Mouse (Mus musculus) forebrain, embryonic 11.5 days (tissue): ENCODE data around the gene Dpp8. TPM values are rescaled to one million over a fixed set of nuclear protein-coding genes. Genes with fewer than 3 reads are reported as not detected.

ENCODE experiments used
- ATAC-seq: fragments of 200-750 bp; cut with Nextera tagmentation; replicated peaks from 2 replicates; pipeline ENCODE4 v1.8.0; 2017; ENCODE audit warnings: moderate TSS enrichment; ENCODE audit not compliant: low FRiP score
- DNase-seq: peaks from one replicate; pipeline ENCODE4 v3.0.0-alpha.2; 2017; ENCODE audit warnings: low spot score
- H3K27ac ChIP-seq: fragments of 300-500 bp; sonication (generic); 2 replicates; pipeline ENCODE4 v1.5.1; 2014; ENCODE audit warnings: low read depth, low read length
- H3K27me3 ChIP-seq: fragments of 300-500 bp; sonication (generic); 2 replicates; pipeline ENCODE4 v1.6.1; 2014; ENCODE audit warnings: mild to moderate bottlenecking, low read length, mixed read lengths; ENCODE audit not compliant: control insufficient read depth, insufficient read depth
- H3K36me3 ChIP-seq: fragments of 300-500 bp; sonication (generic); 2 replicates; pipeline ENCODE4 v1.6.1; 2014; ENCODE audit warnings: mild to moderate bottlenecking, low read length, moderate library complexity, mixed read lengths; ENCODE audit not compliant: control insufficient read depth, insufficient read depth
- H3K4me1 ChIP-seq: fragments of 300-500 bp; sonication (generic); replicated peaks from 2 replicates; pipeline ENCODE4 v1.6.1; 2014; ENCODE audit warnings: low read length, mixed read lengths; ENCODE audit not compliant: control insufficient read depth, insufficient read depth
- H3K4me2 ChIP-seq: fragments of 300-500 bp; sonication (generic); 2 replicates; pipeline ENCODE4 v1.6.1; 2014; ENCODE audit warnings: low read depth, mild to moderate bottlenecking, low read length, moderate library complexity, mixed read lengths; ENCODE audit not compliant: severe bottlenecking
- H3K4me3 ChIP-seq: fragments of 300-500 bp; sonication (generic); 2 replicates; pipeline ENCODE4 v1.5.1; 2014; ENCODE audit warnings: low read depth, low read length
- H3K9ac ChIP-seq: fragments of 300-500 bp; sonication (generic); 2 replicates; pipeline ENCODE4 v1.6.1; 2014; ENCODE audit warnings: low read length
- H3K9me3 ChIP-seq: fragments of 300-500 bp; sonication (generic); 2 replicates; pipeline ENCODE4 v1.6.1; 2016; ENCODE audit warnings: low read length, mixed read lengths; ENCODE audit not compliant: control insufficient read depth
- WGBS: fragments of 180-500 bp; shearing (Covaris S2); extraction: QIAGEN DNeasy Blood & Tissue Kit; methylation state at CpG from one replicate; pipeline ENCODE4 v1.1.7; 2014; 5-methylcytosine and 5-hydroxymethylcytosine counted together
- polyA plus RNA-seq: library from polyadenylated mRNA; unstranded; fragments of >200 nt; fragmentation: Nextera tagmentation; extraction: Ambion mirVana; gene quantifications from 2 replicates; pipeline ENCODE4 v1.2.1, GENCODE M21; 2014

The Dpp8 gene
- polyA plus RNA-seq, 1 experiment from 2014 or later = 43.9 TPM

DNA sequence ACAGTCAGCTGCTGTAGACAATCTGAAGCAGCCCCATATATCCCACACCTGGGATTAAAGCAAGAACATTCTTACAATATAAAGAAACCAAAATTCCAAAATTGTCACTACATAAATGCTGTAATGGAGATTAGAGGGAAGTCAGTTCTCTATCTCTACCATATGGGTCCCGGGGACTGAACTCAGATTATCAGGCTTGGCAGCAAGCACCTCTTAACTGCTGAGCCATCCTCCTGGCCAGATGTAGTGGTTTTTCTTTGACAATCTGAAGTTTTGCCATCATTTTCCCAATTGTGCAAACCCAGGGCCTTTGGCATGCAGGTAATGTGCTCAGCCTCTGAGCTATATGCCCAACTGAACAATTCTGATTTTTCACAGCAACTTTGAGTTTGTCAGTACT is 53.1 kb downstream of the Dpp8 start:
- no peak for DNase-seq
- Histone ChIP-seq H3K4me2 (no peak overlapping the region), H3K36me3 (no peaks in the 10 kb centered on the region), H3K27me3 (no peaks in the 10 kb centered on the region), H3K4me1 (no peaks in the 10 kb centered on the region), H3K4me3 (no peak overlapping the region), H3K9ac (no peak overlapping the region), H3K27ac (no peak overlapping the region), H3K9me3 (no peaks in the 10 kb centered on the region)
- 90% methylated on average over 1 of the region's 1 CpGs for WGBS
- ATAC-seq = no peak

DNA sequence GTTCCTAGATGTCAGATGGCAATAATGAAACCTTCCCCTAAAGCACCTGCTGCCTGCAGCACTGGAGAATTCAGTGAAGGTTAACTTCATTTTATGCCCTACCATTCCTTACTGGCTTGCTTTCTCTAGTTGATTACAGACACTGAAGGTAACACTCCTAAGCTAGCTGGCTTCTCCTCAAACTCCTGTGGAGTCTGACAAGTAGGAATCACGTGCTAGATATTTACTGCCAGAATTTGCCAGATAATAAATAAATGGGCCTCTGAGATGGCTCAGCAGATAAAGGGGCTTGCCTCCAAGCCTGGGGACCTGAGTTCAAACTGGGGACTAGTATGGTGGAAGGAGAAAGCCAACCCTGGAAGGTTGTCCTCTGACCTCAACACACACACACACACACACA is 54.6 kb downstream of the Dpp8 start:
- ATAC-seq (no peak), DNase-seq (no peak)
- H3K9ac ChIP-seq = no peak overlapping the region
- H3K4me3 ChIP-seq = no peak overlapping the region
- no peaks in the 10 kb centered on the region for H3K9me3 ChIP-seq
- no peak overlapping the region for H3K27ac ChIP-seq
- H3K27me3 ChIP-seq = no peaks in the 10 kb centered on the region
- H3K4me1 ChIP-seq = no peaks in the 10 kb centered on the region
- 94% methylated on average over 1 of the region's 1 CpGs for WGBS
- H3K36me3 ChIP-seq = no peaks in the 10 kb centered on the region
- no peak overlapping the region for H3K4me2 ChIP-seq

DNA sequence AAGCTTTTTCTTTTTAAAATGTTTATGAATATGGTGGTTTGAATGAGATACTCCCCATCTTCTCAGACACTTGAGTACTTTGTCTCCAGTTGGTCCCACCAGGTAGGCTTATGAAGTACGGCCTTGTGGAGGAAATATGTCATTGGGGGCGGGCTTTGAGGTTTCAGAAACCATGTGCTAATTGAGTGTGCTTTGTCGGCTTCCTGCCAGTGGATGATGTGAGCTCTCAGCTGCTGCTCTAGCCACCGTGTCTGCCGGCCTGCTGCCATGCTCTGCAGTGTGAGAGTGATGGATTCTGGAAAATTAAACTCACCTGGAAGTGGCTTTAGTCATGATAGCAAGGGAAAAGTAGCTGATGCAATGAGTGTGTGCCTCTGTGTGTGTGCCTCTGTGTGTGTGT is 55.3 kb downstream of the Dpp8 start:
- Histone ChIP-seq H3K27me3 (no peaks in the 10 kb centered on the region), H3K9me3 (no peaks in the 10 kb centered on the region), H3K9ac (no peak overlapping the region), H3K36me3 (no peaks in the 10 kb centered on the region), H3K4me2 (no peak overlapping the region), H3K4me3 (no peak overlapping the region), H3K4me1 (no peaks in the 10 kb centered on the region), H3K27ac (no peak overlapping the region)
- DNase-seq = no peak
- 72% methylated on average over 5 of the region's 5 CpGs for WGBS
- ATAC-seq = no peak

DNA sequence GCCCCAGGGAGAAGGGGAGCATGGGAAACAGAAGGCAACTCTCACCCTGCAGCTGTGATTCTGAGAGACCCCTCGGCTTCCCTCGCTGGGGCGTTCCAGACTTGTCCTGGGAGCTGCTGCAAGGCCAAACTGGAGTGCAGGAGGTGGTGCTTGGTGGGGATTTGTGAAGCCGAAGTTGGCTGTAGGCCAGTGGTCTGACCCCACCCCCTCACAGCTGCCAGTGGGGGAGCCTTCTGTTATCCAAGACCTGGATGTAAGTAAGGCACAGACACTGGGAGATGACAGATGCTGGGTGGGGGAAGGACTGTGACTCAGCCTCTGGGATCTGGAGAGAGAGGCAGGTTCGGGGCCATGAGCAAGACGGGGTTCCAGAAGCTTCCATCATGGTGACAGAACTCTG is 62.0 kb downstream of the Dpp8 start:
- DNase-seq (peak; percentile 59), ATAC-seq (no peak)
- H3K27me3 ChIP-seq = no peaks in the 10 kb centered on the region
- no peak overlapping the region for H3K4me3 ChIP-seq
- H3K4me2 ChIP-seq = no peak overlapping the region
- no peak overlapping the region for H3K9ac ChIP-seq
- H3K4me1 ChIP-seq = no peaks in the 10 kb centered on the region
- no peak overlapping the region for H3K27ac ChIP-seq
- H3K9me3 ChIP-seq = no peaks in the 10 kb centered on the region
- 64% methylated on average over 6 of the region's 6 CpGs for WGBS
- H3K36me3 ChIP-seq = no peaks in the 10 kb centered on the region

DNA sequence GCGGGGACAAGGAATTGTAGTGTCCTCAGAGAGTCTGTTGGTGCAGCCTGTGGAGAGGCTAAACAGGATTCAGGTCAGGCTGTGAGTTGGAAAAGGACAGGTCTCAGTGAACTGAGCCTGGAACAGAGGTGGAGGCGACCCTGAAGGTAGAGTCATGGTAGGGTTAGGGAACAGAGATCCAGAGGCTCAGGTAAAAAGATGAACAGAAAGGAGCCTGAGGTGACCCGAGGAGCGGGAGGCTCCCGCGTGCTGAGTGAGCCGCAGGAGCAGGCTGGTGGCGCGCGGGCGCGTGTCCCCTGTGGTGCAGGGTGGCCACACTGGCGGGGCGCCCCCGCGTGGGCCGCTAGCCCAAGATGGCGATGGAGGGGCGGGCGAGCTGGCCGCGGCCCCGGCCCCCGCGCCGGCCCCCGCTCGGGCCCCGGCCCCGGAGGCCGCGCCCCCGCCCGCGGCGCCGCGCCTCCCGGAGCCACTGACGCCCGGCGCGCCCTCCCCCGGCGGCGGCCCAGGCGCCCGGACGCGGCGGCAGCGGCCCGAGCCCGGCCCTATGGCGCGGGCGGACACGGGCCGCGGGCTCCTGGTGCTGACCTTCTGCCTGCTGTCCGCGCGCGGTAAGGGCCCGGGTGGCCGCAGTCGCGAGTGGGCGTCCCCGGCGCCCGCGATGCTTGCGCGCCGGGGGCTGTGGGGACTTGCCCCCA is 68.9 kb downstream of the Dpp8 start, which contains the start of gene Igdcc4:
Gene Igdcc4, plus strand, starts transcription at position 496 of the 695 bp plus-strand sequence.
- H3K9me3 ChIP-seq = peaks cover 5% of the 10 kb centered on the region; the same call in 1 of the 2 replicates
- peak within 1 kb of the TSS; percentile 99 for H3K4me2 ChIP-seq
- H3K27me3 ChIP-seq = no peaks in the 10 kb centered on the region
- H3K4me1 ChIP-seq = peaks cover 8% of the 10 kb centered on the region
- H3K27ac ChIP-seq = peak within 1 kb of the TSS; percentile 66
- H3K4me3 ChIP-seq = peak within 1 kb of the TSS; percentile 61
- H3K9ac ChIP-seq = peak within 1 kb of the TSS; percentile 74
- 2% methylated on average over 41 of the region's 76 CpGs for WGBS
- ATAC-seq (no peak), DNase-seq (peak; percentile 70)
- no peaks in the 10 kb centered on the region for H3K36me3 ChIP-seq

DNA sequence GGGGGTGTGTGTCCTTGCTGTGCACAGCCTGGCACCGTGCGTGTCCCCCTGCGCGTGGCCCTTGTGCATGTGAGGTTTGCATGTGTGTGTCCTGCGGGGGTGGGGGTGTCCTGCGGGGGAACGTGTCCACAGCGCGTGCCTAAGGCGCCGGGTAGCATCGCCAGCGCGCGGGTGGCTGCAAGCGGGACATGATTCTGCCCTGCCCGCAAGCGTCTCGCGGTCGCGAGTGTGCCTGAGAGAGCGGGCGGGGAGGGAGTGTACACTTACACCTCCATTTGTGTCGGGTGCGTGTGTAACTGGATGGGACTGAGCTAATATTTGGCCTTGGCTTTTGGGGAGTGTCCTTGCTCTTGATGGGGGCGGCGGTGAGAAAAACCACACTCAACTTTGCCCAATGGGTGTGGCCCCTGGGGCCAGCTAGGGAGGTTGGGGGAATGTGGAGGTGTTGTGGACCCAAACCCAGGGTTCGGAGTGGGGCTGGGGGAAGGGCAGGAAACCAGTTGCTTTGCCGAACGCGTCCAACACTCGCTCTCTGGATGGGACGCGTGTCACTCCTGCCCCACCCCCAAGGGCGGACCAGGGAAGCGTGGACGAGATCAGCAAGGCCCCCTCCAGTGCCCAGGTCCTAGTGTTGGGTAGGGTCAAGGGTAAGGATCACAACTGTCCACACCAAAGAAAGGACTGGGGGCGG is 69.6 kb downstream of the Dpp8 start:
- WGBS = under 1% methylated on average over 39 of the region's 39 CpGs

GRCm38 (mm10) chr9:65102377-65103172 is 70.4 kb downstream of the Dpp8 start:
- peak overlapping the region; percentile 61 for H3K4me3 ChIP-seq
- H3K4me2 ChIP-seq = peak overlapping the region; percentile 99
- peak; percentile 79 for ATAC-seq
- H3K9me3 ChIP-seq = peaks cover 5% of the 10 kb centered on the region; the same call in 1 of the 2 replicates
- peak; percentile 85 for DNase-seq
- H3K27ac ChIP-seq = peak overlapping the region; percentile 66
- peak overlapping the region; percentile 74 for H3K9ac ChIP-seq
- no peaks in the 10 kb centered on the region for H3K36me3 ChIP-seq
- peaks cover 8% of the 10 kb centered on the region for H3K4me1 ChIP-seq
- H3K27me3 ChIP-seq = no peaks in the 10 kb centered on the region
- 1% methylated on average over 36 of the region's 36 CpGs for WGBS

More for the DNA sequence above, 69.6 kb downstream of the Dpp8 start:
- DNase-seq (peak; percentile 76), ATAC-seq (peak; percentile 69)
- no peaks in the 10 kb centered on the region for H3K36me3 ChIP-seq
- H3K4me2 ChIP-seq = peak overlapping the region; percentile 99
- H3K4me1 ChIP-seq = peaks cover 8% of the 10 kb centered on the region
- peaks cover 5% of the 10 kb centered on the region; the same call in 1 of the 2 replicates for H3K9me3 ChIP-seq
- H3K27me3 ChIP-seq = no peaks in the 10 kb centered on the region
- H3K9ac ChIP-seq = peak overlapping the region; percentile 74
- H3K4me3 ChIP-seq = peak overlapping the region; percentile 61
- H3K27ac ChIP-seq = peak overlapping the region; percentile 66

DNA sequence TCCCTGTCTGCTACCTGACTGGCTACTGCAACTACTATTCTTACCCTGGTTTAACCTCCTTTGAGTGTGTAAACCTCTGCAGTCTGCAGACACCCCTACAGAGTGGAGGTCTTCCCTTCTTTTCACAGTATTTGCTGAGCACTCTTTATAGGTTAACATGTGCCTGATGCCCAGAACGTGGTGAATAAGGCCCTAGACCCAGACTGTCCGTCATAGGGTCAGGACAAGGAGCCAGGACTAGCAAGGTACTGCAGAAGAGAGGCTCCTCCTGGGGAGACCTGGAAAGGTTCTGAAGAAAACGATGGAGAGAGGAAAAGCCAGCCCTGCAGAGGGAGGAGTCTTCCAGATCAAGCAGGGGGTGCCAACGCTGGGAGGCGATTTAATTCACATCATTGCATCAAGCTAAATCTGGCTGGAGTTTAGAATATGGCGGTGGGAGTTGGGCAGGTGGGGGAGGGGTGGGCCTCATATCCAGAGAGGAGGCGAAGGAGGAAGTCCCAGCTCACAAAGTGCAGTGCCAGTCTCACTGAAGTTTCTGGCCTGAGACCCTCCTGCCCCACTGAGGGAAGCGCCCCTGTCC is 71.0 kb downstream of the Dpp8 start:
- Histone ChIP-seq H3K9me3 (peaks cover 5% of the 10 kb centered on the region; the same call in 1 of the 2 replicates), H3K36me3 (no peaks in the 10 kb centered on the region), H3K27me3 (no peaks in the 10 kb centered on the region), H3K9ac (peak overlapping the region; percentile 74), H3K4me2 (peak overlapping the region; percentile 99), H3K4me3 (peak overlapping the region; percentile 61; the same call in 1 of the 2 replicates), H3K4me1 (peaks cover 8% of the 10 kb centered on the region), H3K27ac (0 out of 2 replicates have a peak overlapping the region, but pooled peaks have one; percentile 26)
- ATAC-seq = no peak
- WGBS = 20% methylated on average over 8 of the region's 8 CpGs
- no peak for DNase-seq
